Mouse (Mus musculus) 416B (cell line): ENCODE data around the gene Ier3.

Experiments
- DNase-seq: peaks from one replicate; pipeline ENCODE4 v3.0.0; 2011; ENCODE audit warnings: low read depth

The Ier3 gene

DNA sequence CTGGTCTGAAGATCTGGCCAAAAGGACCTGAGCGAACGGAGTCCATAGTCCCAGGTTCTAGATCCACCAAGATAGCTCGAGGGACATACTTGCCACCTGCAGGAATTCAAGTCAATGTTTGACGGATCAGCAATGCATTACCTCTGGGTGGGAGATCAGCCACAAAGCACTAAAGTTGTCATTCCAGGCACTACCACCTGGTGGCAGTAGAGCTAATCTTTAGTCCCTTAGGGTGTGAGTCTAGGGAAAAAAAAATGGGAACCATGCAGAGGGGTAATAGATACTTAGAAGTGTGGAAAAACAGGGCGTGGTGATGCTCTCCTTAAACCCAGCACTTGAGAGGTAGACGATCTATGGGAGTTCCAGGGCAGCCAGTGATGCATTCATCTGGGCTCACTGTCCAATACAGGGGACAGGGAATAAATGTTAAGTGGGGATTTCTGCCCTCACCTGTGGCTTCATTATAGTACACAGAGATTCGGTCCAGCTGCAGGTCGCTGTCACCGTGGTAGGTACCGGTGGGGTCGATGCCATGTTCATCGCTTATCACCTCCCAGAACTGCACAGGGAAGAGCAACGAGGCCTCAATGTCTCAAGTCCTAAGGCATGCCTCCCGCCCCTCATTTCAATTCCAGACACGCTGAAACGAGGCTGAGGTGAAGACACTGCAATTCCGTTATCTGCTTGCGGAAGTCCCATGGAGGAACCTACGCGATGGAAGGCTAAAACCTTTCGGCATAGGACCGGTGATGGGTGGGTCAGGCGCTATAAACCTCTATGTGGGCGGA is 14.9 kb downstream of the Ier3 start:
- DNase-seq: peak; percentile 88

DNA sequence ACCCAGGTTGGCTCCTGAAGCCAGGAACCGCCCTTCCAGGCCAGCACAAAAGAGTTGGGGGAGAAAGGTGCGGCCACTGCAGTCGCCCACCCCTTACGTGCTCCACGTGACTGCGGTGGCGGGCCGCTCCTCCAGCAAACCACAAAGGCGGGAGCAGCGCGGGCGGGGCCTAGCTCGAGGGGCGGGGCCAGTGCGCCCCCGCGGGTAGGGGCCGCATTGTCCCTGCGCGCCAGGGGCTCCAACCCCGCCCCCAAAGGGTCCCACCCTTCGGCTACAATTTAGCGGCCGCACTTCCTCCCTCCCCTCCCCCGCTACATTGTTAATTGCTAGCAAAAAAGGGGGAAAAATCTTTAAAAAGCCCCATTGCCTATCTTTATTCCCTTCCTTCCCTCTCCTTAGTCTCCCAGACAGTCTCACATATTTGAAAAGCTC is 15.5 kb downstream of the Ier3 start:
- peak; percentile 91 for DNase-seq

DNA sequence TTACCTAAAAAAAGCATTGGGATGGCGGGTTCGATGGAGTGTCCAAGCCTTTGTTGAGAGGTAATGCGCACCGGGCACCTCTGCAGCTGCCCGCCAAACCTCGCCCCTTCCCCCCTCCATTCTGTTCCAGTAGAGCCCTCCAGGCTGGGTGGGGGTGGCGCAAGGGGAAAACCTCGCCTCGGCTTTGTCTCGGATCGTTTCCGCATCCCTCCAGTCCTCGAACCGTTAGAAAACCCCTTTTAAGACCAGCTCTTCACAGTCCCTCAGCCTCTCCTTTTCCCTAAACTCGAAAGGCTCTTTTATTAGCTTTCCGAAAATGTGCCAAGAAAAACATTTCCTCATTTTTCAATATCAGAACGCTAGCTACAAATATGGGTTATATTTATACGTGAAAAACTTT is 16.0 kb downstream of the Ier3 start:
- peak; percentile 70 for DNase-seq

DNA sequence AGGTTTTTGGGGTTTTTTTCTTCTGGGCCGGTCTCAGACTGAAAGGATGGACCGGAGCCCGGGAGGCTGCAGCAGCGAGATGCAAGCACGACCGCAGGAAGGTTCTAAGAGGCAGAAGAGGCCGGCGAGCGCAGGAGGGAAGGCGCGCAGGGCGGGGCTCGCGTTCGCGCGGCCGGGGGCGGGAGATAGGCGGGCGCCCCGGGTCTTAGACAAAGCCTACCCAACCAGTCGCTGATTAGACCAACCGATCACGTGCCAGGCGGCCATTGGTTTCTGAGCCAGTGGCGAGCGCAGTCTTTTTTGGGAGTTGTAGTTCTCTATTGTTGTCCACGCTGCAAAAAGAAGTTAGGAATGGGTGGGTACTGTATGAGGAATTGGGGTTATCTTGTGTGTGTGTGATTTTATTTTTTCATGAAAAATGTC is 16.6 kb downstream of the Ier3 start, which contains the start of gene Tubb5:
TSS of gene Tubb5 (minus strand) at position 185 of the 423 bp plus-strand sequence.
- DNase-seq: peak; percentile 98

DNA sequence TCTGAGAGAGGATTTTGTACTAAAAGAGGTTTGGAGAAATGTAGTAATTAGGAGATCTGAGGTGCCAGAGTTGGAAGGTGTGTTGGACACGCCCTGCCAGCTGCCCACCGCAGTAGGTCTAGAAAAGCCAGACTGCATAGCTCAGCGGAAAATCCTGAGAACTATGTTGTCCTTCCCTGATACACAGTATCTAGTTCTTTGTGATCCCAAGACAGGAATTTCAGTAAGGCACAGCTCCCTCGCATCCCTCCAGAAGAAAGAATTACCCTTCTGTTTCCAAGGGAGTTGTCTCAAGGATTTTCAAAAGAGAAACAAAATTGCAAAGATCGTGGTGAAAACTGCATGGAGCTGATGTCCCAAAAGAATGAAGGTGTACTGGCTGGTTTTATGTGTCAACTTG is 17.1 kb downstream of the Ier3 start:
- no peak for DNase-seq

DNA sequence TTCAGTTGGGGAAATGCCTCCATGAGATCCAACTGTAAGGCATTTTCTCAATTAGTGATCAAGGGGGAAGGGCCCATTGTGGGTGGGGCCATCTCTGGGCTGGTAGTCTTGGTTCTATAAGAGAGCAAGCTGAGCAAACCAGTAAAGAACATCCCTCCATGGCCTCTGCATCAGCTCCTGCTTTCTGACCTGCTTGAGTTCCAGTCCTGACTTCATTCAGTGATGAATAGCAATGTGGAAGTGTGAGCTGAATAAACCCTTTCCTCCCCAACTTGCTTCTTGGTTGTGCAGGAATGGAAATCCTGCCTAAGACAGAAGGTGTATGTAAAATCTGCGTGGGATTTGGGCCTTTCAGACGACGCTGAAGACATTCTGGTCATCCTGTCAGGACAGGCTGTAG is 17.5 kb downstream of the Ier3 start:
- DNase-seq: peak; percentile 56

DNA sequence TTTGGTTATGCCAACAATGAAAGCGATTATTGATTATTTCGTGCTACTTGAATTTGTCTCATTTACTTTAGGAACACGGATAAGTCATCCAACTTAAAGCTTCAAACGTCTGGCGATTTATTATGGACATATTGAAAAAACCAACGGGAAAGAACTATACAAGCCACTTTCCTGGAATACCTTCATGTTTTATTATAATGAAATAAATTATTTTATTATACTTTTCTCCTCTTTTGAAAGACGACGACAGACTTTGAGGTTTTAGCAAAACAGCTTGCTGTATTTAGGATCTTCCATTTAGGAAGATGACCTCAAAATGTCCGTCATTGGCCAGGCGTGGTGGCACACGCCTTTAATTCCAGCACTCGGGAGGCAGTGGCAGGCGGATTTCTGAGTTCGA is 19.1 kb downstream of the Ier3 start:
- DNase-seq: peak; percentile 56

DNA sequence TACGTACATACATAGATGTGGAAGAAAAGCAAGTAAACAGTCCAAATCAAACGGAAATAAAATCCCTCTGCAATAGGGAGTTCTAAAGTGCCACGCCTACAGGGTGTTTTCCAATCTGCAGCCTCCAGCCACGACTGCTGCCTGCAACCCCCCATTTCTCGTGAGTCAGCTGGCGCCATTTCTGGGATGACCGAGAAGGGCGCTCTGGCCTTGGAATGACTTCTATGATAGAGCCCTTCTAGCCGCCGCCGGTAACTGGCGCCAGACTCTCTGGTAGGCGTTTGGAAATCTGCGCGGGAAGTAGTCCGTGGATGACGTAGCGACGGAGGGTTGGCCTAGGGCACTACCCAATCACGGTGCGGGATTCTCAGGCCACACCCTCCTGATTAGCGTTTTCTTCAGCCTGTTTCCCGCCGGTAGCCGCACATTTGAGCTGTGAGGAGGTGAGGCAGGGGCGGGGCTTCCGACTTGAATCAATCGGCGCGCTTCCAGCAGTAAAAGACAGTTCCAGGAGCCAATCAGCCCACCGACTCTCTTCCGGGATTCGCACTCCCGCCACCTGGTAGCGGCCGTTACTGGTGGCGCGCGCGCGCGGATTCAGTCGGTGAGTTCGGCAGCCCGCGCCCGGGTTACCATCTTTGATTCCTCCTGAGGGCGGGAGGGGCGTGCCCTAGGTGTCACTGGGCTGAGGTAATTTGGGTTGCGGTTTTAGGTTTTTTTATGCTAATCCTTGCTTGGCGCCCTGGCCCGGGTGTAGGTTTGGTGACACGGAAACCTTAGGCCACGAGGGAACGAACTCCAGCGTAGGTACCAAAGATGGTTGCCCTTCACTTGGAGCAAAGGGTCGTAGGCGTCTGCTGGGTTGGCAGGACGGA is 19.8 kb downstream of the Ier3 start, which contains the start of gene Mdc1:
TSS of gene Mdc1 (plus strand) at position 440 of the 875 bp plus-strand sequence.
- DNase-seq: peak; percentile 100

DNA sequence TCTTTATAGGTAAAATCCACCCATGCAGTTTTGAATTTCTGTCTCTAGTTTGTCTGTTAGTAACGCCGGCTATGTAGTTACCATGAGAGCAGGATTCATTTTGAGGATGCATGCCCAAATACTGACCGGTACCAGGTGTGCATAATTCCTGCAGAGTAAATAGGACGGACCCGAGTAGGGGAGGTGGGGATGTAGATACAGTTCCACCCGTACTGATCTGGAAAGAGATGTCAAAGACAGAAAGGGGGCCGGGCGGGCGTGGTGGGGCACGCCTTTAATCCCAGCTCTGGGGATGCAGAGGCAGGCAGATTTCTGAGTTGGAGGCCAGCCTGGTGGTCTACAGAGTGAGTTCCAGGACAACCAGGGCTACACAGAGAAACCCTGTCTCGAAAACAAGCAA is 20.5 kb downstream of the Ier3 start:
- no peak for DNase-seq

DNA sequence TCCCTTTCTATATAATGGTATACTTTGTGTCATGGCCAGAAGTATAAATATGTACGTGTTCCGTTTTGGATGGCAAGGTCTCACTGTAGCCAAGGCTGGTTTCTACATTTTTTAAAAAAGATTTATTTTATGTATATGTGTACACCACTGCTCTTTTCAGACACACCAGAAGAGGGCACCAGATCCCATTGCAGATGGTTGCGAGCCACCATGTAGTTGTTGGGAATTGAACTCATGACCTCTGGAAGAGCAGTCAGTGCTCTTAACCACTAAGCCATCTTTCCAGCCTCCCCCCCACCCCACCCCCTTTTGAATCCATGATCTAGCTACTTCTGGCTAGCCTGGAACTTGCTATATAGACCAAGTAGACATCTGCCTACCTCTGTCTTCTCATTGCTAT is 22.0 kb downstream of the Ier3 start:
- DNase-seq: no peak

DNA sequence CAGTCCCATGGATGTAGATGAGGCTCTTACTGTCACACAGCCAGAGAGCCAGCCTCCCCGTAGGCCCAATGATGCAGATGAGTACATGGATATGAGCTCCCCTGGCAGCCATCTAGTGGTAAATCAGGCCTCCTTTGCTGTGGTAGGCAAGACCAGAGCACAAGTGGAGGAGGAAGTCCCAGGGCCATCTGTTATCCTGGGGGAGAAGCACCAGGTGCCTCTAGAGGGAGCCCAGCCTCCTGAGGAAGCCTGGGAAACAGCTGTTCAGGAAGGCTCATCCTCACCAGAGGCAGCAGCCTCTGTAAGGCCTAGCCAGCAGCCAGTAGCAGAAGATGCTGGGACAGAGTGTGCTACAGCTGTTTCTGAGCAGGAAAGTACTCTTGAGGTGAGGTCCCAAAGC is 26.6 kb downstream of the Ier3 start:
- DNase-seq: peak; percentile 69

DNA sequence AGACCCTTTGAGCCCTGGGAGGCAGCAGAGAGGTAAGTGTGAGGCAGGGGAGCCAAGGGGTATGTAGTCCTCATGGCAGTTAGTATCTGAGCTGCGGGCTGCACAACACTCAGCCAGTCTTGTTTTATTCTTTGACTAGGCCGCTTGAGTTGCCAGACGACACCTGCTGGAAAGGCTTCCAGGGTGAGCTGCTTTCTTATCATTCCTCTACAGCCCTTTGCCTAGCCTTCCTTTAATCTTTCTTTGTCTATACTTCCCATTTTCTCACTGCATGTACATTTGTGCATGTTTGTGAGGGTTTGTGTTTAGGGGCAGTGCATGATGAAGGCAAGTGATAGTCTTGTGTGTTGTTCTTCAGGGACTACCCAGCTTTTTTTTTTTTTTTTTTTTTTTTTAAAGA is 29.5 kb downstream of the Ier3 start:
- no peak for DNase-seq

DNA sequence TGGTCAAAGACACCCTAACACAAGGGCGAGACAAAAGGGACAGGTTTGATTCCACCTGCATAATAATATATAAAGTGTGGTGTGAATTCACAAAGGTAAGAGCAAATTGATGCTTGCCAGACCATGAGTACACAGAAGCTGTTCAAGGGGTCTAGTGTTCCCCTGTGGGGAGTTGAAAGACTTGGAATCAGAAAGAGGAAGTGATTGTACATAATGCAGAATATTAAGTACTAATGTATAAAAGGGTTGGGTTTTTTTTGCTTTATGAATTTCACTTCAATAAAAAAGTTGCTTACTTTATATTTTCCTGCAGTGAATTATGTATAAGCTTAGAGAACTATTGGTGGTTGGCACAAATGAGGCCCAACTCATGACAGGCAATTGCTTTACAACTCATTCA is 37.9 kb downstream of the Ier3 start:
- no peak for DNase-seq

DNA sequence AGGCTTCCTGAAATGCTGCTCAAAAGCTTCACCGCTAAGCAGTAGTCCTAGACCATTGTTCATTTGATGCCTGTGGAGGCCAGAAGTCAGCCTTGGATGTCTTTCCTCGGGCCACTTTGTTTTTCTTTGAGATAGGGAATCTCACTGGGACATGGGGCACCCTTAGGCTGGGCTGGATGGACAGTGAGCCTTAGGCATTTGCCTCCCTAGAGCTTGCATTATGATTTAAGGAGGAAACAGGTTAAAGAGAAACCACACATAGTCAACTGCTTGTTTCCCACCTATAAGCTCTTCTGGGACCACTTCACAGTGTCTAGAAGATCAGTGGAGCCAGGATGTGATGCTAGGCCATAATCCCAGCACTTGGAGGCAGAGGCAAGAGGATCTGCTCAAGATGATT is 38.4 kb downstream of the Ier3 start:
- no peak for DNase-seq

DNA sequence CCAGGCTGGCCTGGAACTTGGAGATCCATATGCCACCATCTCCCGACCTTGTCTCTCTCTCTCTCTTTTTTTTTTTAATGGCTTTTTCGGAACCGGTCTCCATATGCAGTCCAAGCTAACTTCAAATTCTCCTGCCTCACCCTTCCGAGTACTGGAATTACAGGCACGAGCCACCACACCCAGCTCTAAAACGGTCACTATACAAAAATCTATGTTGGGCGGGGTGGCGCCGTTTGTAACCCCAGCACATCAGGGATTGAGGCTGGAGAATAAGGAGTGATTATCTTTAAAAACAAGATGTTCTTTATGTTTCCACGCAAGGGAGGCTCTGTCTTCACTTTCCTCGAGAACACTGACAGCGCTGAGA is 39.3 kb downstream of the Ier3 start:
- no peak for DNase-seq

DNA sequence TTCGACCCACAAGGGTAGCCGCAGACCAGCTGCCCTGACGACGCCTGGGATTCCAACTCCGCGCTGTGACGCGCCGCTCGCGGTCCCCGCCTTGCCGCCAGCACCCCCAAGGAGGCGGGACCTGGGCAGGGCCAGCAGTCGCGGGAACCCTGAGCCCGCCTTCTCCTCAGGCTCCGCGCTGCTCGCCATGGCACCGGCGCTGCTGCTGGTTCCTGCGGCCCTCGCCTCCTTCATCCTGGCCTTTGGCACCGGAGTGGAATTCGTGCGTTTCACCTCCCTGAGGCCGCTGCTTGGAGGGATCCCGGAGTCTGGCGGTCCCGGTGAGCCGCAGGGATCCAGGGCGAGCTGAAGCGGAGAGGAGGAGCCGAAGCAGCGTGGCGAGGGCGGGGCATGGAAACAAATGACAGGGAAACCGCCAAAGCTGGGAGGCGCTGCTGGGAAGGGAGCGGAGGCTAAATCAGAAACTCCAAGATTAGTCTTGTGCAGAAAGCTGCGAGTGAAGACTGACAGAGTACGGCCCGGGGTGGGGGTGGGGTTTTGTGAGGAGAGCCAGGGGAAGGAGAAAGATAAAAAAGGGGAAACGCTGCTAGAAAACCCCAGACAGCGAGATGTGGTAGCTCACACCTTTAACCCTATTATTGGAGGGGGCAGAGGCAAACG is 39.8 kb downstream of the Ier3 start, which contains the start of gene Nrm:
TSS of gene Nrm (plus strand) at position 121 of the 660 bp plus-strand sequence.
- DNase-seq: peak; percentile 94

DNA sequence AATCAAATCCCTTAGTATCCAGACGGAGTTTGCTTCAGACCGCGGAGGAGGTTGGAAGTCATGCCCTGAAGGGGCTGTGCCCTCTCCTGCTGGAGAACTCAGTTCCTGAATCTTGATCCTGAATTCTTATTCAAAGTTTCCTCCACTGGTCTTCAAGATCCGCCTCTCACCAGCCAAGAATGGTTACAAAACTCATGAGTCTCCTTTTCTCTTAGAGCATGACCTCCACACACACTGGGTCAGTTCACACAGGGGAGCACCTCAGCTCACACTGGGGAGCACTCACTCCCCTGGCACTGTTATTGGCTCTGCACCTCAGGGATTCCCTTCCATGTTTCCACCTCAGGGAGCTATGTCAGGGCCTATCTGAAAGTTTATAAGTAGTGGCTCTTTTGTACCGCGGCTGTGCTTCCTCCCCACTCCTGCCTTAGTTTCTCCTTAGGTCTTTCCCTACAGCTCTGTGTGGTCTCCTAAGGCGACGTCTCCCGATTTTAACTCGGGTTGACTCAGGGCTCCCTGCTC is 43.4 kb downstream of the Ier3 start:
- DNase-seq: peak; percentile 24

DNA sequence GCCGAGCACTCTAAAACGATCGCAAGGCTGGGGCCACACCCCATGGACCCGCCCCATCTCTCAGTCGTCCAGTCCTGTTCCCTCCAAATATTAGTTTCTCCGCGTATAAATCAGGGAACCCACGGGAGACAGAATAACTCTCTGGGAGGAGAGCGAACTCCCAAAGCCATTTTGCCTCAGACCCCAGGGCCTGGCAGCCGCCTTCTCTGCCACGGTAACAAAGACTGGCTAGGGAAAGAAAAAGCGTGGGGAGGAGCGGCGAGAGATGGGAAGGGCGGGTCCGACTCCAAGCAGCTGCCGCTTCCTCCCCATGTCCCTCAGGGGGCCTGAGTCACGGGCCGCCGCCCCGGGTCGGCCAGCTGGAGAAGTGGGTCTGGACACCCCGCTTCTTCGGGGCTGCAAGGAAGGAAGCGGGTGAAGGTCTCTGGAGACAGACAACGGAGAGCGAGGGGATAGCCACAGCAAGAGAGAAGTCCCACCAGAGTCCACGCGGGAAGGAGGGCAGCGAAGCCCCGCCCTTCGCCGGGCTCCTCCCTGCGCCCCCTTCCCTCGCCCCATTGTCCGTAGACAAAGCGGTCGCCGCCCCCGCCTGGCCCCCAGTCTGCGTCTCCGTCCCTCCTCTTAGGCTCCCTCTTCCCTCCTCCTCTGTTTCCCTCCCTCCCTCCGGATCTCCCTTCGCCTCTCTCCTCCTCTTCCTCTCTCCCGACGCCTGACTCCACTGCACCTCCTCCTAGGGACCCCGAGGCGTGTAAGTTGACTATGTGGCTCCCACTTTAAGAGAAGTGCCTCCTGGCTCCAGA is 44.2 kb downstream of the Ier3 start, which contains the start of gene Ppp1r18:
TSS of gene Ppp1r18 (plus strand) at position 113 of the 800 bp plus-strand sequence.
- DNase-seq: peak; percentile 86

DNA sequence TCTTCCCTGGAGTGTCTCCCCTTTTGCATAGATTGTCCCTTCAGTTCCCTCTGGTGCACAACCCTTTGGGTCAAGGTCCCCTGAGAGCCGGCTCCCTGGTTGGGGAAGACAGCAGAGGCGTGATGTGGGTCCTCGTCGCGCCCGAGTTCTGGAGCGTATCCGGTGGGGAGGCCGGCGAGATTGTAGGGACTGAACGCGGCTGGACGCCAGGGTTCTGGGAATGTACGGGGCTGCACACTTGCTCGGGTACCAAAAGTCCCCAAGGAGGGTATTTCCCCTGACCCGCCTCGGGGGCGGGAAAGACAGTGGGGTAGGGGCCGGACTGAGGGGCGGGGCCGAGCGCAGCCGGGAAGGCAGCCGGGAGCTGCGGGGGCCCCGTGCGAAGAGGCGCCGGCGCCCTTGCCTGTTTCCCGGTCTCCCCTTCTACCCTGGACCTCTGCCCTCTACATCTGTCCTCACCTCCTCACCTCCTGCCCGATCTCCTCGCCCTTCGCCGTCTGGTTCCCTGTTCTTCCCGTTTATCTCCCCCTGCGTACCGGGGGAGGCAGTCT is 44.9 kb downstream of the Ier3 start:
- DNase-seq: no peak

DNA sequence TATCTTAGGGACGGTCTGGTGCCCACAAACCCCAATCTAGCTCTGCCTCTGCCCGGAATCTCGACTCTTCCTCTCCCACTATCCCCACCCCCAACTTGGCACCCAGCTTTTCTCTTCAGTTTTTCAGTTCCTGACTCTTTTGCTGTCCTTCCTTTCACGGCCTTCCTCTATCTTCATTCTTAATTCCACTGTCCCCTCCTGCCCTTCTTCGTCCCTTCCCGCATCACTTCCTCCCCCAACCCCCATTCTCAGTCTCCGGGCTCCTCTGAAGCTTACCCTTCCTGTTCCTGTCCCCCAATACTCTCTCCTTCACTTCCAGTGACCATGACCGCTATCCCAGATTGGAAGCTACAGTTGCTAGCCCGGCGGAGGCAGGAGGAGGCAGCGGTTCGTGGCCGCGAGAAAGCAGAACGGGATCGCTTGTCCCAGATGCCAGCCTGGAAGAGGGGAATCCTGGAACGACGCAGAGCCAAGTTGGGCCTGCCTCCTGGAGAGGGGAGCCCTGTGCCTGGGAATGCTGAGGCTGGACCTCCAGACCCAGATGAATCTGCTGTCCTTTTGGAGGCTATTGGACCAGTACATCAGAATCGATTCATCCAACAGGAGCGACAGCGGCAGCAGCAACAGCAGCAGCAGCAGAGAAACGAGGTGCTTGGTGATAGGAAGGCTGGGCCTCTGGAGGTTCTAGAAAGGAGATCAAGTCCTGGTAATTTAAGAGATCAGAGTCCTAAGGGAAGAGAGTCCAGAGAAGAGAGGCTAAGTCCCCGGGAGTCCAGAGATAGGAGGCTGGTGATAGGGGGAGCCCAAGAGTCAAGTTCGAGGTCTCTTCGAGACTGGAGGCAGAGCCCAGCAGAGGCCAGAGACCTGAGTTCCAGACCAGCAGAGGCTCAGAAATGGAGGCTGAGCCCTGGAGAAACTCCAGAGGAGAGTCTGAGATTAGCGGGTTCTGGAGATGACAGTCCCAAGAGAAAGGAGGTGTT is 45.7 kb downstream of the Ier3 start:
- DNase-seq: peak; percentile 86
